Mouse (Mus musculus): ENCODE results near the gene Ucp1. TPM values are rescaled to one million over a fixed set of nuclear protein-coding genes. Genes with fewer than 3 reads are reported as not detected.

Gene Ucp1
- 0.54 and 0.64 TPM in 2 replicates for polyA plus RNA-seq (2015; fragmentation: Nextera tagmentation; extraction: Ambion mirVana)

GRCm38 (mm10) chr8:83290176-83290575 is at the start of gene Ucp1:
Ucp1 (plus strand) TSS chr8:83290352.

GRCm38 (mm10) chr8:83331899-83332697 is 41.9 kb downstream of the Ucp1 start, which contains the start of gene Elmod2:
Elmod2 (minus strand) TSS chr8:83332486.

Other genes with a start within 250 kb of the Ucp1 start
- gene Tbc1d9, start 125.0 kb upstream of the Ucp1 start, polyA plus RNA-seq (2015; fragmentation: Nextera tagmentation; extraction: Ambion mirVana) = 13.9 and 15.0 TPM in 2 replicates
- gene Gm10645, start 124.2 kb upstream of the Ucp1 start, polyA plus RNA-seq (2015; fragmentation: Nextera tagmentation; extraction: Ambion mirVana) = 11.7 and 11.9 TPM in 2 replicates
- gene Elmod2, start 42.1 kb downstream of the Ucp1 start, polyA plus RNA-seq (2015; fragmentation: Nextera tagmentation; extraction: Ambion mirVana) = 11.2 and 11.7 TPM in 2 replicates
- gene Mgat4d, start 58.1 kb downstream of the Ucp1 start, polyA plus RNA-seq (2015; fragmentation: Nextera tagmentation; extraction: Ambion mirVana) = not detected in 2 replicates
- 16.0 and 16.1 TPM in 2 replicates for gene Clgn, start 99.5 kb downstream of the Ucp1 start, polyA plus RNA-seq (2015; fragmentation: Nextera tagmentation; extraction: Ambion mirVana)
- gene Scoc, start 168.0 kb downstream of the Ucp1 start, polyA plus RNA-seq (2015; fragmentation: Nextera tagmentation; extraction: Ambion mirVana) = 415 and 464 TPM in 2 replicates
- gene Olfr370, start 245.4 kb downstream of the Ucp1 start, polyA plus RNA-seq (2015; fragmentation: Nextera tagmentation; extraction: Ambion mirVana) = not detected in 2 replicates